Mouse (Mus musculus) liver, adult 2 months (tissue): ENCODE data around the gene Gtpbp4. TPM values are rescaled to one million over a fixed set of nuclear protein-coding genes. Genes with fewer than 3 reads are reported as not detected.
"Not testable (repeated sequence)": the region's sequence is repeated elsewhere in the genome, so short reads cannot be mapped to it uniquely, and the experiment has no call there.

Experiments used
- DNase-seq: peaks from one replicate; pipeline ENCODE4 v3.0.0-alpha.2; 2011; ENCODE audit warnings: low read depth, low spot score; ENCODE audit errors: extremely low read depth
- H3K27ac ChIP-seq: fragments of 200-500 bp; replicated peaks from 2 replicates; pipeline ENCODE4 v1.5.1; 2012; ENCODE audit warnings: low read depth, mild to moderate bottlenecking, control low read depth, inconsistent platforms, low read length; ENCODE audit not compliant: insufficient read depth
- H3K27me3 ChIP-seq: fragments of 200-500 bp; 2 replicates; pipeline ENCODE4 v1.6.1; 2012; ENCODE audit warnings: mild to moderate bottlenecking, moderate library complexity, low read length, inconsistent platforms; ENCODE audit not compliant: control insufficient read depth, insufficient read depth
- H3K36me3 ChIP-seq: fragments of 200-500 bp; 2 replicates; pipeline ENCODE4 v1.6.1; 2012; ENCODE audit warnings: low read length, inconsistent platforms; ENCODE audit not compliant: control insufficient read depth, insufficient read depth
- H3K4me1 ChIP-seq: fragments of 200-500 bp; 2 replicates; pipeline ENCODE4 v1.6.1; 2011; ENCODE audit warnings: low read length; ENCODE audit not compliant: control insufficient read depth, insufficient read depth
- H3K4me3 ChIP-seq: fragments of 200-500 bp; 2 replicates; pipeline ENCODE4 v1.5.1; 2011; ENCODE audit warnings: low read depth, mild to moderate bottlenecking, control low read depth, low read length, moderate library complexity; ENCODE audit not compliant: insufficient read depth
- H3K79me2 ChIP-seq: fragments of 200-500 bp; 2 replicates; pipeline ENCODE4 v1.6.1; 2012; ENCODE audit warnings: inconsistent platforms, mild to moderate bottlenecking, low read length, moderate library complexity; ENCODE audit not compliant: control insufficient read depth, insufficient read depth
- H3K9ac ChIP-seq: fragments of 200-500 bp; 2 replicates; pipeline ENCODE4 v1.6.1; 2012; ENCODE audit warnings: low read depth, mild to moderate bottlenecking, control low read depth, inconsistent platforms, low read length
- WGBS: fragments of 180-500 bp; shearing (Covaris S2); methylation state at CpG from one replicate; pipeline ENCODE4 v1.1.7; 2018; 5-methylcytosine and 5-hydroxymethylcytosine counted together
- polyA plus RNA-seq: library from polyadenylated mRNA; depleted of rRNA; stranded (reverse); fragments of >200 nt; gene quantifications from 2 replicates; pipeline ENCODE4 v1.2.3, GENCODE M21; 2012
- total RNA-seq: library from RNA; depleted of rRNA; stranded (reverse); fragments of >200 nt; gene quantifications from 2 replicates; pipeline ENCODE4 v1.2.3, GENCODE M21; 2014

The Gtpbp4 gene
- total and polyA plus RNA-seq, 2 experiments: 10.5 to 17.4 TPM

DNA sequence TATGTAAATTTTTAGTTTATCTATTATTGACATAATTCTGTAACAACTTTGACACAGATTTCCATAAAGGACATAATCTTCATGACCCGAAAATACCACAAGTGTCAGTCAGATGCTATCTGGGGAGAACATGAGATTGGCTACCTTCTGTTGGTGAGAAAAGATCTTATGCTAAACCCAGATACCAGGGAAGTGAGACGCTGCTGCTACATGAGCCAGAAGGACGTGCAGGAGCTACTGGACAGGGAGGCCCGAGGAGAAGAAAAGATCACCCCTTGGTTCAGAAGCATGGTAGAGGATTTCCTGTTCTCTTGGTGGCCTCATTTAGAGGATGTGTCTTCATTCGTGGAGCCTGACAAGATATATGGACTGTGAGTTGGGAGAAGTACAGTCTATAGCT is 36.8 kb downstream of the Gtpbp4 start:
- not testable (repeated sequence) for H3K36me3 ChIP-seq, H3K4me1 ChIP-seq, H3K27me3 ChIP-seq, H3K9ac ChIP-seq, H3K4me3 ChIP-seq, DNase-seq, H3K27ac ChIP-seq, H3K79me2 ChIP-seq
- WGBS: 75% methylated on average over 1 of the region's 5 CpGs

DNA sequence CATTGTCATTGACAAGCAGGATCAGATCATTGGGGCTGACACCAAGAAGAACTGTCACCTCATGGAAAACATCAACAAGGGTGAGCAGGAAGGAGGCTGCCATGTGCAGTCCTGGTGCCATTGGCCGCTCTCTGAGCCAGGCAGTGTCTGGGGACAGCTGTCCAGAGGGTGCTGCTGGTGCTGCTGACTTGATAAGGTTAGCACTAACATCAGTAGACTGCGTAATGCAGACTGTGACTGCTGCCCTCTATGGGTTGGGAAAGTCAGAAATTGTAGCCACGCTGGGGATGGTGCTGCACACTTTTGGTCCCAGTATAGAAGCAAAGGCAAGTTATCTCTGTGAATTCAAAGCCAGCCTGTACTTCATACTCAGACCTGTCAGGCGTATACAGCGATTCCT is 39.0 kb downstream of the Gtpbp4 start:
- not testable (repeated sequence) for H3K36me3 ChIP-seq, H3K27ac ChIP-seq, H3K9ac ChIP-seq, DNase-seq, H3K4me3 ChIP-seq, H3K79me2 ChIP-seq, H3K4me1 ChIP-seq, H3K27me3 ChIP-seq
- no CpG with 5 or more reads among the region's 5 CpGs for WGBS

DNA sequence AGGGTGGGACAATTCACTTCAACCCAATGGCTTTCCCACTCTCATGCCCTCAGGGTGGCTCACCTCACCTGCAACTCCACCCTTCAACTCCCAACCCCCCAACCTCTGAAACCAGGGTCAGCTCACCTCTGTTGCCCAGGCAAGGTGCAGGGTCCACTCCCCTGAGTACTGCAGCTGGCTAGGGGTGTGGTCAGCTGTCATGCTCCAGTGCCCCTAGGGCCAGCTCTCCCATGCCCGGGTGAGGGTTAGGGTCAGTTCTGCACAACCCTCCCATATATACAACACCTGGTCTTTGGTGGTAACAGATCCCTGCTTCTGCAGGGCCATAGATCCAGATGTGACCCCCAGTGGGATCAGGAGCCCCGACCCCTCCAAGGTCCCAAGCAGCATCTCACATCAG is 40.8 kb downstream of the Gtpbp4 start:
- H3K36me3 ChIP-seq, DNase-seq, H3K4me1 ChIP-seq, H3K27me3 ChIP-seq, H3K27ac ChIP-seq, H3K4me3 ChIP-seq, H3K79me2 ChIP-seq, H3K9ac ChIP-seq: not testable (repeated sequence)
- 90% methylated on average over 2 of the region's 2 CpGs for WGBS

DNA sequence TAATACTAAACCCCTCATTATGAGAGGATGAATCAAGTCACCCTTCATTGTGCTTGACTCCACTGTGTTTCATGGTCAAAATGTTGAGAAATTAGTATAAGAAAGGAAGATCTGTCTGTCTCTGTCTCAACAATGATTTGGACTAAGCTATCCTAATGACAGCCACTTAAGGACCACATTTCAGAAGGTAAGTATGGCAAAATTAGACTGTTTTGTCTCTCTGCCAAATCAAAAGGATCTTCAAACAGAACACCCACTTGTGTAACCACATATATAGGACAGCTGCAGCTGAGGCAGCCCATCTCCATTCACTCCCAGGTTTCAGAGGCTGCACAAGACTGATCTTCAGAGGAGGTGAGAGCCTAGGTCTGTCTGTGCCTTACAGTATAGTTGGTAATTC is 43.3 kb downstream of the Gtpbp4 start, which contains the start of gene Idi2:
Gene Idi2 (plus strand): TSS at position 301 of the 400 bp plus-strand sequence.
- H3K4me3 ChIP-seq, H3K27ac ChIP-seq, H3K4me1 ChIP-seq, H3K27me3 ChIP-seq, H3K9ac ChIP-seq, DNase-seq, H3K36me3 ChIP-seq, H3K79me2 ChIP-seq: not testable (repeated sequence)

DNA sequence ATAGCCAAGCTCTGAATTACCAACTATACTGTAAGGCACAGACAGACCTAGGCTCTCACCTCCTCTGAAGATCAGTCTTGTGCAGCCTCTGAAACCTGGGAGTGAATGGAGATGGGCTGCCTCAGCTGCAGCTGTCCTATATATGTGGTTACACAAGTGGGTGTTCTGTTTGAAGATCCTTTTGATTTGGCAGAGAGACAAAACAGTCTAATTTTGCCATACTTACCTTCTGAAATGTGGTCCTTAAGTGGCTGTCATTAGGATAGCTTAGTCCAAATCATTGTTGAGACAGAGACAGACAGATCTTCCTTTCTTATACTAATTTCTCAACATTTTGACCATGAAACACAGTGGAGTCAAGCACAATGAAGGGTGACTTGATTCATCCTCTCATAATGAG is 47.8 kb downstream of the Gtpbp4 start, which contains the start of gene Gm9745:
Gene Gm9745 (minus strand): TSS at position 101 of the 400 bp plus-strand sequence.
- H3K27ac ChIP-seq, H3K79me2 ChIP-seq, H3K4me3 ChIP-seq, DNase-seq, H3K36me3 ChIP-seq, H3K9ac ChIP-seq, H3K4me1 ChIP-seq, H3K27me3 ChIP-seq: not testable (repeated sequence)

DNA sequence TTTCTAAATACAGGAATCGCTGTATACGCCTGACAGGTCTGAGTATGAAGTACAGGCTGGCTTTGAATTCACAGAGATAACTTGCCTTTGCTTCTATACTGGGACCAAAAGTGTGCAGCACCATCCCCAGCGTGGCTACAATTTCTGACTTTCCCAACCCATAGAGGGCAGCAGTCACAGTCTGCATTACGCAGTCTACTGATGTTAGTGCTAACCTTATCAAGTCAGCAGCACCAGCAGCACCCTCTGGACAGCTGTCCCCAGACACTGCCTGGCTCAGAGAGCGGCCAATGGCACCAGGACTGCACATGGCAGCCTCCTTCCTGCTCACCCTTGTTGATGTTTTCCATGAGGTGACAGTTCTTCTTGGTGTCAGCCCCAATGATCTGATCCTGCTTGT is 52.1 kb downstream of the Gtpbp4 start:
- H3K79me2 ChIP-seq, H3K9ac ChIP-seq, H3K36me3 ChIP-seq, H3K27me3 ChIP-seq, H3K27ac ChIP-seq, H3K4me1 ChIP-seq, DNase-seq, H3K4me3 ChIP-seq: not testable (repeated sequence)
- no CpG with 5 or more reads among the region's 5 CpGs for WGBS

DNA sequence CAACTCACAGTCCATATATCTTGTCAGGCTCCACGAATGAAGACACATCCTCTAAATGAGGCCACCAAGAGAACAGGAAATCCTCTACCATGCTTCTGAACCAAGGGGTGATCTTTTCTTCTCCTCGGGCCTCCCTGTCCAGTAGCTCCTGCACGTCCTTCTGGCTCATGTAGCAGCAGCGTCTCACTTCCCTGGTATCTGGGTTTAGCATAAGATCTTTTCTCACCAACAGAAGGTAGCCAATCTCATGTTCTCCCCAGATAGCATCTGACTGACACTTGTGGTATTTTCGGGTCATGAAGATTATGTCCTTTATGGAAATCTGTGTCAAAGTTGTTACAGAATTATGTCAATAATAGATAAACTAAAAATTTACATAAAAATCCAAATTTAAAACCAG is 54.2 kb downstream of the Gtpbp4 start:
- H3K36me3 ChIP-seq, H3K4me3 ChIP-seq, H3K27me3 ChIP-seq, H3K4me1 ChIP-seq, DNase-seq, H3K27ac ChIP-seq, H3K9ac ChIP-seq, H3K79me2 ChIP-seq: not testable (repeated sequence)
- 71% methylated on average over 1 of the region's 5 CpGs for WGBS

DNA sequence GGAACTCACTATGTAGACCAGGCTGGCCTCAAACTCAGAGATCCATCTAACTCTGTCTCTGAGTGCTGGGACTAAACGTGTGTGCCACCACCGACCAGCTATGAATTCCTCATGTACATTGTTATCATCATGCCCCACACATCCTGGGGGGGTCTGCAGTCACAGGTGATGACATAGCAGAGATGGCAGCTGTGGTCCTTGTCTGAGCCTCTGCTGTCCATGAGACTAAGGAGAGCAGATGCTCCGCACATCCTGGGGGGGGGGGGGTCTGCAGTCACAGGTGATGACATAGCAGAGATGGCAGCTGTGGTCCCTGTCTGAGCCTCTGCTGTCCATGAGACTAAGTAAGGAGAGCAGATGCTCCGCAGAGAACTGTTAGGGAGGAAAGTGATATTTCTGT is 54.8 kb downstream of the Gtpbp4 start:
- 79% methylated on average over 4 of the region's 4 CpGs for WGBS

DNA sequence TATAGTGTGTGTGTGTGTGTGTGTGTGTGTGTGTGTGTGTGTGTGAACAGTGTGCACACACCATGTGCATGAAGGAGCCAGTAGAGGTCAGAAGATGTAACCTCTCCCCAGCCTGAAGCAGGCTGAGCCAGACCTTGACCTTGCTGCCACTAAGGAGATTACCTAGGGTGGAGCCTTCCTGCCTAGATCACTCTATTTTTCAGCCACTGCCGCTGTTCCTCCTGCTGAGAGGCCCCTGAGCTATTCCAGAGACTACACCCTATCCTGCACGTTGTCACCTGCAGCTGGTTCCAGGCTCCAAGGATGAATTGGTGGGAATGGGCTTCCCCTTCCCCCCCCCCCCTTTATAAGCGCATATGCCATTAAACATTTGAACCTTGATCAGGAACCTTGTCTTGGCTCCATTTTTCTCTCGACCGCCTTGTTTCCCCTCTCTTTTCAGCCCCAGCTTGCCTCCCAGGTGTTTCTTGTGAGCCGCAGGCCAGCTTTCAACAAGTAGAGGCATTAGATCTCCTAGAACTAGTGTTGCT is 58.2 kb downstream of the Gtpbp4 start:
- H3K27ac ChIP-seq, DNase-seq, H3K36me3 ChIP-seq, H3K4me1 ChIP-seq, H3K4me3 ChIP-seq, H3K79me2 ChIP-seq, H3K9ac ChIP-seq, H3K27me3 ChIP-seq: not testable (repeated sequence)
- WGBS: 75% methylated on average over 6 of the region's 6 CpGs

More for the DNA sequence above, 54.8 kb downstream of the Gtpbp4 start:
- H3K27ac ChIP-seq, H3K36me3 ChIP-seq, H3K9ac ChIP-seq, DNase-seq, H3K27me3 ChIP-seq, H3K79me2 ChIP-seq, H3K4me1 ChIP-seq, H3K4me3 ChIP-seq: not testable (repeated sequence)
